ENCODE assay signal across 31 mouse cellular contexts in the genomic region with DNA sequence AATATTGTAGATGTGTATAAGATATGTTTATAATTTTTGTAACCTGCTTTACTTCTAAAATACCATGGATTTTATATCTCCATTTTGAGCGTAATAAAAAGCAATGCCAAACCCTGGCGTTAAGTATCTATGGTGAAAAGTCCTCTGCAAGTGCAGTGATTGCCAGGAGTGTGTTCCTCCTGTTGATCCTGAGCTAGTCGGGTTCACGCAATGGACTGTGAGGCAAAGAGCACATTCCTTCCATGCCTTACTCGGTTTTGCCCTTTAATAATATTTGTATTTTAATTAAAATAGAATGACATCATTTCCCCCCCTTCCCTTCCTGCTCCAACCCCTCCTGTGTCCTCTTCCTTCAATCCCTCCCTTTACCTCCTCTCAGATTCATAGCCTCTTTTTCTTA. TPM values are rescaled to one million over a fixed set of nuclear protein-coding genes. Genes with fewer than 3 reads are reported as not detected.
DNase-seq lines count a peak whose midpoint lies in the region; ATAC-seq and TF ChIP-seq lines count a peak whose summit lies in the region.
"Had no signal": no experiment of that assay in that cellular context is flagged by ENCODE, and none has a peak within 500 bp of the region (broad histone marks: within the 10 kb centered on the region; RNA-seq: fewer than 3 reads in every experiment).

No protein-coding gene starts in this region.

- ATAC-seq in heart, embryonic 12.5 days (ENCODE audit: insufficient number of reproducible peaks, low FRiP score): no peak
- ATAC-seq: activated CD4-positive, CD25-positive, alpha-beta regulatory T cell, adult 4 months; forebrain, embryonic 15.5 days had no signal

- no peak overlapping the region for H3K9ac ChIP-seq in heart, embryonic 12.5 days
- H3K9ac ChIP-seq: embryonic facial prominence, embryonic 13.5 days; forebrain, embryonic 12.5 days; forebrain, embryonic 15.5 days; hindbrain, embryonic 12.5 days had no signal

- no peaks in the 10 kb centered on the region; the same call in 1 of the 2 replicates for H3K9me3 ChIP-seq in heart, embryonic 12.5 days (replicated peaks)
- H3K9me3 ChIP-seq: embryonic facial prominence, embryonic 10.5 days; embryonic facial prominence, embryonic 13.5 days; forebrain, embryonic 12.5 days; forebrain, embryonic 15.5 days; heart, embryonic 10.5 days; hindbrain, embryonic 12.5 days had no signal

- no peak for TF ChIP-seq POLR2A in kidney, adult 2 months (IDR thresholded peaks at IDR 0.05; ENCODE audit: low read depth, low read length)

- TF ChIP-seq CTCF in kidney, adult 2 months (conservative IDR thresholded peaks at IDR 0.05; ENCODE audit: insufficient read depth, insufficient read length, low read depth, low read length): no peak

- H3K79me2 ChIP-seq in macrophage (ENCODE audit: inconsistent target): no peaks in the 10 kb centered on the region

- peak; percentile 40 for DNase-seq in heart, adult 11 months
- peak; percentile 76 for DNase-seq in kidney, adult 2 months
- DNase-seq in kidney, postnatal 10 days: no peak
- peak; percentile 15 for DNase-seq in kidney, postnatal 14 days
- DNase-seq in ovary, postnatal 10 days (ENCODE audit: low spot score): no peak
- DNase-seq: adrenal gland, adult 8-10 months; adrenal gland, postnatal 25 days; cerebellum, adult 11-12 months; cerebellum, adult 8-10 months; cerebellum, postnatal 10 days; cerebellum, postnatal 36 days; embryo, embryonic 11 days; gastrocnemius, postnatal 25 days; heart, adult 2 months had no signal

- no peaks in the 10 kb centered on the region for H3K36me3 ChIP-seq in heart, embryonic 12.5 days
- no peaks in the 10 kb centered on the region for H3K36me3 ChIP-seq in kidney, adult 2 months (ENCODE audit: control insufficient read depth, insufficient read depth, low read length)
- H3K36me3 ChIP-seq in macrophage (ENCODE audit: inconsistent target): no peaks in the 10 kb centered on the region
- H3K36me3 ChIP-seq: embryonic facial prominence, embryonic 10.5 days; embryonic facial prominence, embryonic 13.5 days; forebrain, embryonic 12.5 days; forebrain, embryonic 15.5 days; heart, embryonic 10.5 days; hindbrain, embryonic 12.5 days had no signal

- H3K27me3 ChIP-seq in heart, embryonic 12.5 days (replicated peaks): no peaks in the 10 kb centered on the region
- no peaks in the 10 kb centered on the region for H3K27me3 ChIP-seq in kidney, adult 2 months (replicated peaks; ENCODE audit: control insufficient read depth, insufficient read depth, low read length)
- H3K27me3 ChIP-seq: embryonic facial prominence, embryonic 13.5 days; forebrain, embryonic 12.5 days; forebrain, embryonic 15.5 days; hindbrain, embryonic 12.5 days had no signal

- no peak overlapping the region for H3K4me2 ChIP-seq in heart, embryonic 12.5 days
- H3K4me2 ChIP-seq: embryonic facial prominence, embryonic 13.5 days; forebrain, embryonic 12.5 days; forebrain, embryonic 15.5 days; hindbrain, embryonic 12.5 days had no signal

- no peaks in the 10 kb centered on the region for H3K4me1 ChIP-seq in heart, embryonic 12.5 days (replicated peaks)
- peaks cover 3% of the 10 kb centered on the region; the same call in 1 of the 2 replicates for H3K4me1 ChIP-seq in kidney, adult 2 months (ENCODE audit: control insufficient read depth, insufficient read depth, low read length)
- H3K4me1 ChIP-seq: embryonic facial prominence, embryonic 10.5 days; embryonic facial prominence, embryonic 13.5 days; forebrain, embryonic 12.5 days; forebrain, embryonic 15.5 days; heart, embryonic 10.5 days; hindbrain, embryonic 12.5 days had no signal

- 70% methylated on average over 5 of the region's 5 CpGs for WGBS in heart, embryonic 12.5 days
- 43% methylated on average over 5 of the region's 5 CpGs for WGBS in kidney, adult 2 months
- 95% methylated on average over 4 of the region's 5 CpGs for WGBS in macrophage (ENCODE audit: missing documents)

- no peak overlapping the region for H3K27ac ChIP-seq in heart, embryonic 12.5 days (ENCODE audit: poor library complexity, severe bottlenecking)
- H3K27ac ChIP-seq in kidney, adult 2 months (ENCODE audit: insufficient read depth, low read depth, low read length): no peak overlapping the region
- H3K27ac ChIP-seq in macrophage: peak overlapping the region; percentile 68
- H3K27ac ChIP-seq: embryonic facial prominence, embryonic 10.5 days; embryonic facial prominence, embryonic 13.5 days; forebrain, embryonic 12.5 days; forebrain, embryonic 15.5 days; heart, adult 2 months; heart, embryonic 10.5 days; hindbrain, embryonic 12.5 days had no signal

- no peak overlapping the region for H3K4me3 ChIP-seq in heart, embryonic 12.5 days
- no peak overlapping the region for H3K4me3 ChIP-seq in kidney, adult 2 months (ENCODE audit: insufficient read depth, low read depth, low read length)
- no peak overlapping the region for H3K4me3 ChIP-seq in macrophage (ENCODE audit: inconsistent target)
- H3K4me3 ChIP-seq: embryonic facial prominence, embryonic 10.5 days; embryonic facial prominence, embryonic 13.5 days; erythroblast, embryonic 14.5 days; forebrain, embryonic 12.5 days; forebrain, embryonic 15.5 days; heart, adult 2 months; heart, embryonic 10.5 days; hindbrain, embryonic 12.5 days had no signal

RNA-seq across cellular contexts. Expression of gene Cd163, which starts 26.8 kb away (rescaled TPM):
- polyA plus RNA-seq in heart, embryonic 12.5 days (2016; fragmentation: Nextera tagmentation; extraction: Ambion mirVana): not detected in 2 replicates
- polyA plus RNA-seq in kidney, adult 2 months (2012; rRNA removed): 0.26 and 0.39 TPM in 2 replicates
- 1 to 10 TPM in 4 of 26 experiments, under 1 TPM in 7, not detected in 15; 0.16 to 1.8 (median 0.62) TPM for total RNA-seq in macrophage (2018; cell fraction: chromatin; rRNA removed)
- total RNA-seq in macrophage (2018; cell fraction: cytosol; rRNA removed): 1 to 10 TPM in 9 of 26 experiments, under 1 TPM in 15, not detected in 2; 0.03 to 1.6 (median 0.69) TPM
- 1 to 10 TPM in 7 of 26 experiments, under 1 TPM in 7, not detected in 12; 0.13 to 4.7 (median 1.0) TPM for total RNA-seq in macrophage (2018; cell fraction: nucleus; rRNA removed)
- polyA plus RNA-seq in macrophage (2018): 1.3 to 3.2 TPM (median 1.4 TPM) in 3 replicates
- polyA plus RNA-seq: activated CD4-positive, CD25-positive, alpha-beta regulatory T cell, adult 4 months; embryonic facial prominence, embryonic 10.5 days; erythroblast, embryonic 14.5 days; forebrain, embryonic 12.5 days; heart, embryonic 10.5 days had no signal

RNA-seq across cellular contexts. Expression of gene Vmn2r27, which starts 46.0 kb away (rescaled TPM):
- not detected in 2 replicates for polyA plus RNA-seq in heart, embryonic 12.5 days (2016; fragmentation: Nextera tagmentation; extraction: Ambion mirVana)
- not detected in 2 replicates for polyA plus RNA-seq in kidney, adult 2 months (2012; rRNA removed)
- under 1 TPM in 1 of 26 experiments, not detected in 25; 0.29 TPM for total RNA-seq in macrophage (2018; cell fraction: chromatin; rRNA removed)
- total RNA-seq in macrophage (2018; cell fraction: cytosol; rRNA removed): not detected
- under 1 TPM in 1 of 26 experiments, not detected in 25; 0.20 TPM for total RNA-seq in macrophage (2018; cell fraction: nucleus; rRNA removed)
- polyA plus RNA-seq in macrophage (2018): not detected in 3 replicates
- total RNA-seq: adrenal gland, adult 8-10 months; adrenal gland, postnatal 25 days; gastrocnemius, adult 8-10 months; gastrocnemius, postnatal 25 days; heart, adult 2 months; heart, postnatal 25 days; hematopoietic stem cell, adult 5-6 weeks had no signal
- polyA plus RNA-seq: activated CD4-positive, CD25-positive, alpha-beta regulatory T cell, adult 4 months; brain, embryonic 14.5 days; embryonic facial prominence, embryonic 10.5 days; embryonic facial prominence, embryonic 13.5 days; erythroblast, embryonic 14.5 days; forebrain, embryonic 12.5 days; forebrain, embryonic 15.5 days; gonadal fat pad, adult 2 months; heart, adult 2 months; heart, embryonic 10.5 days; heart, embryonic 14.5 days; heart, postnatal 0 days; hindbrain, embryonic 12.5 days had no signal

Comparison
In these comparisons a context has a peak if more than half of its experiments do, and no peak if none do; other contexts are left out.
1. DNase-seq: peak in heart, adult 11 months (single experiment), kidney, adult 2 months (single experiment) and kidney, postnatal 14 days (single experiment); none in kidney, postnatal 10 days (single experiment) and ovary, postnatal 10 days (single experiment).